20 mouse cellular contexts compared by ENCODE assay signal in the genomic region with DNA sequence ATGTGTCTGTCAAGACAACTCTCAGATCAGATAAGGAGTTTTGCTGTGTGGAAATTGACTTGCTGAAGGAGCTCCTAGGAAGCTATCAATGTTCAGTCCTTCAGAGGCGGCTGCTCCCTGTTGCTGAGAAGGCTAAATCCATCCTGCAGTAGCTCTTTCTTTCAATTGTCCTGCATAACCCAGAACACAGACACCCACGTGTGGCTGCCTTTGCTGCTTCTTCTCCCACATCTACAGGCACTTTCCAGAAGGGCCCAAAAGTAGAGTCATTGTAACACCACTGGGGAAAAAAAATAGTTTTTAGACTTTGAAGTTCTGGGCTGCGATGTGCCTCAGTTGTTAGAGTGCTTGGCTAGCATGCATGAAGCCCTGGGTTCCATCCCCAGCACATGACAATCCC.
DNase-seq lines count a peak whose midpoint lies in the region; ATAC-seq and TF ChIP-seq lines count a peak whose summit lies in the region.
"Had no signal": no experiment of that assay in that cellular context is flagged by ENCODE, and none has a peak within 500 bp of the region (broad histone marks: within the 10 kb centered on the region; RNA-seq: fewer than 3 reads in every experiment).

No protein-coding gene starts in this region.

- peaks cover 8% of the 10 kb centered on the region for H3K4me1 ChIP-seq in hindbrain, embryonic 13.5 days (replicated peaks)
- H3K4me1 ChIP-seq in hindbrain, embryonic 10.5 days (replicated peaks) = peaks cover 13% of the 10 kb centered on the region
- 0 out of 4 replicates have a peak, but pooled peaks cover 0 to 2% of the 10 kb centered on the region in 2 experiments for H3K4me1 ChIP-seq in MEL (ENCODE audit: control insufficient read depth in 1 of 2, insufficient read depth in 2 of 2, low read length in 2 of 2)
- H3K4me1 ChIP-seq in midbrain, embryonic 13.5 days (replicated peaks) = peaks cover 12% of the 10 kb centered on the region
- H3K4me1 ChIP-seq in intestine, postnatal 0 days (replicated peaks; ENCODE audit: control insufficient read depth, insufficient read depth, low read length) = no peaks in the 10 kb centered on the region

- no peak for TF ChIP-seq EP300 in MEL (IDR thresholded peaks at IDR 0.05; ENCODE audit: low read depth in 1 of 2, low read length in 2 of 2)

- TF ChIP-seq CTCF in MEL (IDR thresholded peaks at IDR 0.05 in 2 of 3, conservative IDR thresholded peaks at IDR 0.05 in 1 of 3; ENCODE audit: control insufficient read depth in 1 of 3, insufficient read depth in 1 of 3, low read depth in 2 of 3, low read length in 3 of 3, poor library complexity in 1 of 3, severe bottlenecking in 1 of 3) = no peak
- no peak for TF ChIP-seq CTCF in intestine, postnatal 0 days (IDR thresholded peaks at IDR 0.05; ENCODE audit: low read depth)

- no peaks in the 10 kb centered on the region for H3K79me2 ChIP-seq in MEL (ENCODE audit: control insufficient read depth, insufficient read depth, low read length, poor library complexity)

- TF ChIP-seq POLR2A in MEL (IDR thresholded peaks at IDR 0.05; ENCODE audit: control insufficient read depth in 1 of 2, insufficient read depth in 1 of 2, low read depth in 1 of 2, low read length in 2 of 2, poor library complexity in 1 of 2) = no peak

- no peaks in the 10 kb centered on the region for H3K36me3 ChIP-seq in hindbrain, embryonic 13.5 days
- no peaks in the 10 kb centered on the region for H3K36me3 ChIP-seq in hindbrain, embryonic 10.5 days
- H3K36me3 ChIP-seq in MEL (ENCODE audit: control insufficient read depth in 1 of 2, insufficient read depth in 2 of 2, low read length in 2 of 2) = no peaks in the 10 kb centered on the region
- H3K36me3 ChIP-seq in midbrain, embryonic 13.5 days = no peaks in the 10 kb centered on the region
- H3K36me3 ChIP-seq in intestine, postnatal 0 days (ENCODE audit: control insufficient read depth, insufficient read depth) = no peaks in the 10 kb centered on the region
- H3K36me3 ChIP-seq: embryonic facial prominence, embryonic 10.5 days; embryonic facial prominence, embryonic 12.5 days; forebrain, embryonic 15.5 days had no signal

- H3K4me2 ChIP-seq in hindbrain, embryonic 13.5 days = no peak overlapping the region
- H3K4me2 ChIP-seq in midbrain, embryonic 13.5 days (replicated peaks) = no peak overlapping the region
- no peak overlapping the region for H3K4me2 ChIP-seq in intestine, postnatal 0 days (replicated peaks; ENCODE audit: low read depth)
- H3K4me2 ChIP-seq: embryonic facial prominence, embryonic 12.5 days; forebrain, embryonic 13.5 days; forebrain, embryonic 15.5 days had no signal

- H3K9me3 ChIP-seq in hindbrain, embryonic 13.5 days = no peaks in the 10 kb centered on the region
- peaks cover 2% of the 10 kb centered on the region; the same call in 1 of the 2 replicates for H3K9me3 ChIP-seq in hindbrain, embryonic 10.5 days
- H3K9me3 ChIP-seq in MEL (replicated peaks; ENCODE audit: insufficient read depth, low read length) = no peaks in the 10 kb centered on the region
- no peaks in the 10 kb centered on the region for H3K9me3 ChIP-seq in midbrain, embryonic 13.5 days
- no peaks in the 10 kb centered on the region for H3K9me3 ChIP-seq in intestine, postnatal 0 days (ENCODE audit: control insufficient read depth)
- H3K9me3 ChIP-seq: embryonic facial prominence, embryonic 10.5 days; embryonic facial prominence, embryonic 12.5 days; forebrain, embryonic 15.5 days had no signal

- H3K4me3 ChIP-seq in hindbrain, embryonic 13.5 days = no peak overlapping the region
- H3K4me3 ChIP-seq in hindbrain, embryonic 10.5 days = no peak overlapping the region
- H3K4me3 ChIP-seq in MEL (ENCODE audit: control insufficient read depth in 1 of 2, insufficient read depth in 1 of 2, low read depth in 2 of 2, low read length in 2 of 2) = no peak overlapping the region
- H3K4me3 ChIP-seq in midbrain, embryonic 13.5 days (replicated peaks) = no peak overlapping the region
- H3K4me3 ChIP-seq in intestine, postnatal 0 days (ENCODE audit: low read depth, low read length) = no peak overlapping the region
- H3K4me3 ChIP-seq: embryonic facial prominence, embryonic 10.5 days; embryonic facial prominence, embryonic 12.5 days; forebrain, embryonic 13.5 days; forebrain, embryonic 15.5 days had no signal

- H3K27me3 ChIP-seq in hindbrain, embryonic 13.5 days = no peaks in the 10 kb centered on the region
- H3K27me3 ChIP-seq in hindbrain, embryonic 10.5 days (ENCODE audit: insufficient read depth, poor library complexity, severe bottlenecking) = no peaks in the 10 kb centered on the region
- peaks cover 0 to 2% of the 10 kb centered on the region in 2 experiments; a peak in 1 of 4 replicates for H3K27me3 ChIP-seq in MEL (ENCODE audit: control insufficient read depth in 1 of 2, insufficient read depth in 2 of 2, low read length in 2 of 2)
- H3K27me3 ChIP-seq in midbrain, embryonic 13.5 days = no peaks in the 10 kb centered on the region
- H3K27me3 ChIP-seq in intestine, postnatal 0 days (replicated peaks; ENCODE audit: control insufficient read depth, insufficient read depth, low read length) = no peaks in the 10 kb centered on the region
- H3K27me3 ChIP-seq: embryonic facial prominence, embryonic 12.5 days; forebrain, embryonic 13.5 days; forebrain, embryonic 15.5 days; Patski had no signal

- DNase-seq in hindbrain, embryonic 10.5 days (ENCODE audit: low spot score) = no peak
- DNase-seq in MEL (ENCODE audit: low read depth, low spot score) = no peak
- DNase-seq in brain, adult 2 months (ENCODE audit: low read depth, low spot score) = peak; percentile 33
- DNase-seq: adrenal gland, adult 8-10 months; adrenal gland, postnatal 14 days; cerebellum, adult 11-12 months; cerebellum, adult 2 months; cerebellum, adult 9-10 months; cerebellum, postnatal 10 days; cerebellum, postnatal 25 days; forebrain, postnatal 0 days had no signal

- H3K27ac ChIP-seq in hindbrain, embryonic 13.5 days = no peak overlapping the region
- no peak overlapping the region for H3K27ac ChIP-seq in hindbrain, embryonic 10.5 days
- H3K27ac ChIP-seq in MEL (ENCODE audit: control insufficient read depth, low read depth, low read length) = no peak overlapping the region
- H3K27ac ChIP-seq in midbrain, embryonic 13.5 days = no peak overlapping the region
- H3K27ac ChIP-seq in intestine, postnatal 0 days (ENCODE audit: low read depth, low read length) = no peak overlapping the region
- H3K27ac ChIP-seq: embryonic facial prominence, embryonic 10.5 days; embryonic facial prominence, embryonic 12.5 days; forebrain, embryonic 13.5 days; forebrain, embryonic 15.5 days had no signal

- no peak for TF ChIP-seq RAD21 in MEL (IDR thresholded peaks at IDR 0.05; ENCODE audit: low read depth, low read length)

- no peak for ATAC-seq in hindbrain, embryonic 13.5 days (ENCODE audit: low FRiP score)
- ATAC-seq in midbrain, embryonic 13.5 days = no peak
- no peak for ATAC-seq in intestine, postnatal 0 days
- ATAC-seq: activated CD4-positive, CD25-positive, alpha-beta regulatory T cell, adult 4 months; forebrain, embryonic 13.5 days; forebrain, embryonic 15.5 days; forebrain, postnatal 0 days; Patski had no signal

- H3K9ac ChIP-seq in hindbrain, embryonic 13.5 days = 0 out of 2 replicates have a peak overlapping the region, but pooled peaks have one; percentile 35
- H3K9ac ChIP-seq in MEL (ENCODE audit: control insufficient read depth, low read depth, low read length, poor library complexity, severe bottlenecking) = no peak overlapping the region
- no peak overlapping the region for H3K9ac ChIP-seq in midbrain, embryonic 13.5 days (replicated peaks)
- H3K9ac ChIP-seq in intestine, postnatal 0 days (ENCODE audit: low read depth, low read length) = no peak overlapping the region
- H3K9ac ChIP-seq: embryonic facial prominence, embryonic 12.5 days; forebrain, embryonic 13.5 days; forebrain, embryonic 15.5 days; forebrain, postnatal 0 days had no signal

- 73% methylated on average over 3 of the region's 3 CpGs for WGBS in hindbrain, embryonic 13.5 days
- 70% methylated on average over 3 of the region's 3 CpGs for WGBS in hindbrain, embryonic 10.5 days
- 59% methylated on average over 3 of the region's 3 CpGs for WGBS in midbrain, embryonic 13.5 days
- 60% methylated on average over 3 of the region's 3 CpGs for WGBS in intestine, postnatal 0 days

TF ChIP-seq in MEL, 35 proteins besides CTCF, POLR2A, EP300 and RAD21:
- TF ChIP-seq MYC (IDR thresholded peaks at IDR 0.05; ENCODE audit: low read depth, low read length) (no peak), CHD1 (IDR thresholded peaks at IDR 0.05; ENCODE audit: low read depth, low read length) (no peak), JUND (IDR thresholded peaks at IDR 0.05; ENCODE audit: low read depth, low read length) (no peak), GABPA (IDR thresholded peaks at IDR 0.05; ENCODE audit: low read depth, low read length) (no peak), GATA1 (IDR thresholded peaks at IDR 0.05; ENCODE audit: low read depth, low read length) (peak; percentile 44; the same call in 1 of the 2 replicates), TCF12 (IDR thresholded peaks at IDR 0.05; ENCODE audit: low read depth, low read length) (no peak), ZC3H11A (IDR thresholded peaks at IDR 0.05; ENCODE audit: low read depth, low read length) (no peak), ETS1 (IDR thresholded peaks at IDR 0.05; ENCODE audit: low read depth, low read length) (no peak), MXI1 (IDR thresholded peaks at IDR 0.05; ENCODE audit: low read depth, low read length) (no peak)
